Mouse (Mus musculus): Measurements from ENCODE around the gene Ppp2r5b. TPM values are rescaled to one million over a fixed set of nuclear protein-coding genes. Genes with fewer than 3 reads are reported as not detected.

The Ppp2r5b gene
- polyA plus RNA-seq, 1 experiment from 2014 or later, result 34.5 TPM

- H3K4me2 ChIP-seq (replicated peaks), result no peak overlapping the region
- H3K9ac ChIP-seq, result no peak overlapping the region
- H3K4me1 ChIP-seq, result peaks cover 18% of the 10 kb centered on the region
- 92% methylated on average over 2 of the region's 2 CpGs for WGBS
- no peaks in the 10 kb centered on the region for H3K27me3 ChIP-seq
- H3K9me3 ChIP-seq, result no peaks in the 10 kb centered on the region
- H3K27ac ChIP-seq, result no peak overlapping the region
- ATAC-seq (ENCODE audit: insufficient number of reproducible peaks, insufficient read depth, low FRiP score, low TSS enrichment), result no peak
- H3K4me3 ChIP-seq, result no peak overlapping the region
- peaks cover 53% of the 10 kb centered on the region for H3K36me3 ChIP-seq
Measured at GRCm38 (mm10) chr19:6231036-6231435, 4.6 kb downstream of the Ppp2r5b start.

- H3K9me3 ChIP-seq, result no peaks in the 10 kb centered on the region
- H3K27me3 ChIP-seq, result no peaks in the 10 kb centered on the region
- no peak overlapping the region for H3K4me3 ChIP-seq
- H3K36me3 ChIP-seq, result peaks cover 53% of the 10 kb centered on the region
- H3K9ac ChIP-seq, result no peak overlapping the region
- peaks cover 18% of the 10 kb centered on the region for H3K4me1 ChIP-seq
- no peak overlapping the region for H3K27ac ChIP-seq
- no peak overlapping the region for H3K4me2 ChIP-seq (replicated peaks)
- ATAC-seq (ENCODE audit: insufficient number of reproducible peaks, insufficient read depth, low FRiP score, low TSS enrichment), result no peak
- 87% methylated on average over 4 of the region's 4 CpGs for WGBS
Measured at GRCm38 (mm10) chr19:6230411-6230810, 5.3 kb downstream of the Ppp2r5b start.

DNA sequence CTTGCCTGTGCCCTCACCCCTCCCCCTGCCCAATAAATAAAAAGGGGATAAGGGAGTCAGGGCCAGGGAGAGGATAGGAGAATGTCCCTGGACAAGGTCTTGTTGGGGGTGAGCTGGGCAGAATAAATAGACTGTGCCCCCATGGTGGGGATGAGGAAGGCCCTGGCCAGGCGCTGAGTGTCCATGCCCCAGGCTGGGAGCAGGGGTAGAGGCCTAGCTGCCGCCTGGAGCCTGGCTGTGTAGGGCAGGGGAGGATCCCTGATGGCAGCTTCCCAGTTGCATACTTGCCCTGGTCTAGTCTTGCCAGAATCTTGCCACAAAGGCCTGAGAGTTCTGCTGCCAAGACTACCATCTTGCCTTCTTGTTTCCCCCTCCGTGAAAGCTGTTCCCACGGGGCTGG is 7.8 kb downstream of the Ppp2r5b start:
- WGBS, result 93% methylated on average over 4 of the region's 4 CpGs
- no peak overlapping the region for H3K4me2 ChIP-seq (replicated peaks)
- no peaks in the 10 kb centered on the region for H3K9me3 ChIP-seq
- no peak for ATAC-seq (ENCODE audit: insufficient number of reproducible peaks, insufficient read depth, low FRiP score, low TSS enrichment)
- H3K27me3 ChIP-seq, result no peaks in the 10 kb centered on the region
- no peak overlapping the region for H3K4me3 ChIP-seq
- peaks cover 5% of the 10 kb centered on the region; the same call in 1 of the 2 replicates for H3K4me1 ChIP-seq
- H3K36me3 ChIP-seq, result peaks cover 48% of the 10 kb centered on the region
- no peak overlapping the region for H3K9ac ChIP-seq
- H3K27ac ChIP-seq, result no peak overlapping the region

DNA sequence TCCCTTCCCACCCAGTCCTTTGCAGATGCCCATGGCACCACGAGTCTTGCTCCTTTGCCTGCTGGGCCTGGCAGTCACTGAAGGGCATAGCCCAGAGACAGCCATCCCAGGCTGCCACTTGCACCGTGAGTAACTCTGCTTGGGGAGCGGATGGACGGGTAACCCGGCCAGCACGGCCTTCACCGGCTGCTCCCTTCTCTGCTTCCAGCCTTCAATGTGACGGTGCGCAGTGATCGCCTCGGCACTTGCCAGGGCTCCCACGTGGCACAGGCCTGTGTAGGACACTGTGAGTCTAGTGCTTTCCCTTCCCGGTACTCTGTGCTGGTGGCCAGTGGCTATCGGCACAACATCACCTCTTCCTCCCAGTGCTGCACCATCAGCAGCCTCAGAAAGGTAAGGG is 8.9 kb downstream of the Ppp2r5b start:
- Histone ChIP-seq H3K36me3 (peaks cover 42% of the 10 kb centered on the region), H3K4me1 (peaks cover 5% of the 10 kb centered on the region; the same call in 1 of the 2 replicates), H3K4me2 (replicated peaks) (no peak overlapping the region), H3K9ac (no peak overlapping the region), H3K4me3 (no peak overlapping the region), H3K27me3 (no peaks in the 10 kb centered on the region), H3K27ac (no peak overlapping the region), H3K9me3 (no peaks in the 10 kb centered on the region)
- 89% methylated on average over 14 of the region's 14 CpGs for WGBS
- 0 out of 2 replicates have a peak, but pooled peaks have one; percentile 13 for ATAC-seq (ENCODE audit: insufficient number of reproducible peaks, insufficient read depth, low FRiP score, low TSS enrichment)

DNA sequence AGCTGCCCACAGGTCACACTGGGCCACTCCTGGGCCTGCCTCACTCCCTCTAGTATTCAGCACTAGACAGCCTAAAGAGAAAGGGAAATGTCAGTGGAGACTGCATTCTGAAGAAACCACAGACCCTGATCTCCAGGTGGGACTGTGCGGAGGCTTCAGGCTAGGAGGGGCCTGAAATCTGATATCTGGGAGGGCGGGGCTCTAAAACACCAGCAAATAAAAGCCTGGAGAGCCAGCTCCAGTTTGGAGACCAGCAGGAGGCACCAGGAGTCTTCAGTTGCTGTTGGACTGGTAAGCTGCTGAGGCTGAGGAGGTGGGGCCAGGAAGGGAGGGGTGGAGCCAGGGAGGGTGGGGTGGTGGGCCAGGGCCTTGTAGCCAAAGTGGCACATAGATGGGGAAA is 9.5 kb downstream of the Ppp2r5b start, which contains the start of gene Gpha2:
TSS of gene Gpha2 (plus strand) at position 246 of the 400 bp plus-strand sequence.
- Histone ChIP-seq H3K27me3 (no peaks in the 10 kb centered on the region), H3K36me3 (peaks cover 36% of the 10 kb centered on the region), H3K9ac (no peak within 1 kb of the TSS), H3K27ac (peak within 1 kb of the TSS; percentile 65; the same call in 1 of the 2 replicates), H3K9me3 (no peaks in the 10 kb centered on the region), H3K4me2 (replicated peaks) (no peak within 1 kb of the TSS), H3K4me1 (peaks cover 5% of the 10 kb centered on the region; the same call in 1 of the 2 replicates), H3K4me3 (no peak within 1 kb of the TSS)
- 10% methylated on average over 2 of the region's 2 CpGs for WGBS
- ATAC-seq (ENCODE audit: insufficient number of reproducible peaks, insufficient read depth, low FRiP score, low TSS enrichment), result peak; percentile 58; the same call in 1 of the 2 replicates

GRCm38 (mm10) chr19:6218606-6219005 is 17.1 kb downstream of the Ppp2r5b start:
- Histone ChIP-seq H3K4me1 (0 out of 2 replicates have a peak, but pooled peaks cover 5% of the 10 kb centered on the region), H3K27me3 (no peaks in the 10 kb centered on the region), H3K9ac (no peak overlapping the region), H3K4me3 (no peak overlapping the region), H3K36me3 (no peaks in the 10 kb centered on the region), H3K4me2 (replicated peaks) (no peak overlapping the region), H3K9me3 (no peaks in the 10 kb centered on the region), H3K27ac (no peak overlapping the region)
- WGBS, result 71% methylated on average over 6 of the region's 6 CpGs
- ATAC-seq (ENCODE audit: insufficient number of reproducible peaks, insufficient read depth, low FRiP score, low TSS enrichment), result no peak

DNA sequence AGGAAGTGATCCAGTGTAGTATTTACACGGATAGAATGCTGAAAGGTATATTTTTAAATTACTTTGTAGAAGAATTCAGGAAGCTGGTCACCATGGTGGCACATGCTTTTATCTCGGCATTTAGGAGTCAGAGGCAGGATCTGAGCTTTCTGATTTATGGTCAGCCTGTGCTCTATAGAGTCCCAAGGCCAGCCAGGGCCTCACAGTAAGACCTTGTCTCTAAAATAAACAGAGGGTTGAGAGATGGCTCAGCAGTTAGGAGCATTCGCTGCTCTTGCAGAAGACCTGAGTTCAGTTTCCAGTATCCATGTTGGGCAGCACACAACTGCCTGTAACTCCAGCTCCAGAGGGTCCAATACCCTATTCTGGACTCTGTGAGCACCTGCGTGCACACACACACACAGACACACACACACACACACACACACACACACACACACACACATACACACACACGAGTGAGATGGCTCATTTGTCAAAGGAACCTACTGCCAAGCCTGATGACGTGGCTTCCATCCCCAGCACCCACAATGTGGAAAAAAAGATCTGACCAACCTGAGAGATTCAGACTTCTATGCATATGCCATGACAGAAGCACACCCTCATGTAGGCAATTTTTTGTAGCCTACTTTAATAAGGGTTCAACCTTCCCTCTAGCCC is 19.5 kb downstream of the Ppp2r5b start:
- Histone ChIP-seq H3K4me2 (replicated peaks) (no peak overlapping the region), H3K9me3 (no peaks in the 10 kb centered on the region), H3K27me3 (no peaks in the 10 kb centered on the region), H3K4me1 (0 out of 2 replicates have a peak, but pooled peaks cover 5% of the 10 kb centered on the region), H3K9ac (no peak overlapping the region), H3K4me3 (no peak overlapping the region), H3K27ac (no peak overlapping the region), H3K36me3 (no peaks in the 10 kb centered on the region)
- WGBS, result 87% methylated on average over 6 of the region's 6 CpGs
- ATAC-seq (ENCODE audit: insufficient number of reproducible peaks, insufficient read depth, low FRiP score, low TSS enrichment), result no peak

GRCm38 (mm10) chr19:6206716-6207115 is 29.0 kb downstream of the Ppp2r5b start:
- Histone ChIP-seq H3K4me3 (no peak overlapping the region), H3K9me3 (no peaks in the 10 kb centered on the region), H3K4me2 (replicated peaks) (no peak overlapping the region), H3K36me3 (no peaks in the 10 kb centered on the region), H3K27me3 (no peaks in the 10 kb centered on the region), H3K27ac (no peak overlapping the region), H3K9ac (no peak overlapping the region), H3K4me1 (no peaks in the 10 kb centered on the region)
- WGBS, result 59% methylated on average over 5 of the region's 5 CpGs
- ATAC-seq (ENCODE audit: insufficient number of reproducible peaks, insufficient read depth, low FRiP score, low TSS enrichment), result no peak

DNA sequence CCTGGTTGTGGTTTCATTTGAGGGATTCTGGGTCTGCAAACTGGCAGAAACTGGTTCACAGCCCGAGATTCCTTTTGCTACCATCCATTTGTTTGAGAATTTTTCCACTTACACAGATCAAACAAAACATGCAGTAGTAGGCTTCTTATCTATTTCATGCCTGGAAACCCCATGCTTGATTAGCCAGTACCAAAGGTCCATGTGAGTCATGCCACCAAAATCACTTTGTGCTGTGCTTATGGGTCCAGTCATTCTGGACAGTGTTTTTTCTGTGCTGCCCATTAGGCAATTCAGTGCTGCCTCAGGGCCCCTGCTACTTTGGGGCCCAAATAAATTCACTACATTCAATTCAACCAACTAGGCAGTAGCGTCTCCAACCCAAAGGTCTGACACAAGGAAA is 31.4 kb downstream of the Ppp2r5b start:
- no peaks in the 10 kb centered on the region for H3K9me3 ChIP-seq
- no peaks in the 10 kb centered on the region for H3K36me3 ChIP-seq
- no peak overlapping the region for H3K27ac ChIP-seq
- no peak overlapping the region for H3K9ac ChIP-seq
- no peak overlapping the region for H3K4me3 ChIP-seq
- no peaks in the 10 kb centered on the region for H3K27me3 ChIP-seq
- no peaks in the 10 kb centered on the region for H3K4me1 ChIP-seq
- no peak for ATAC-seq (ENCODE audit: insufficient number of reproducible peaks, insufficient read depth, low FRiP score, low TSS enrichment)
- 81% methylated on average over 2 of the region's 2 CpGs for WGBS
- H3K4me2 ChIP-seq (replicated peaks), result no peak overlapping the region

GRCm38 (mm10) chr19:6184131-6184530 is 51.5 kb downstream of the Ppp2r5b start, which contains the start of gene Majin:
Majin (plus strand) TSS chr19:6184388.
- WGBS, result 86% methylated on average over 23 of the region's 23 CpGs
- Histone ChIP-seq H3K36me3 (no peaks in the 10 kb centered on the region), H3K27ac (no peak within 1 kb of the TSS), H3K27me3 (no peaks in the 10 kb centered on the region), H3K9me3 (no peaks in the 10 kb centered on the region), H3K4me2 (replicated peaks) (no peak within 1 kb of the TSS), H3K9ac (no peak within 1 kb of the TSS), H3K4me1 (no peaks in the 10 kb centered on the region), H3K4me3 (no peak within 1 kb of the TSS)
- ATAC-seq (ENCODE audit: insufficient number of reproducible peaks, insufficient read depth, low FRiP score, low TSS enrichment), result no peak

DNA sequence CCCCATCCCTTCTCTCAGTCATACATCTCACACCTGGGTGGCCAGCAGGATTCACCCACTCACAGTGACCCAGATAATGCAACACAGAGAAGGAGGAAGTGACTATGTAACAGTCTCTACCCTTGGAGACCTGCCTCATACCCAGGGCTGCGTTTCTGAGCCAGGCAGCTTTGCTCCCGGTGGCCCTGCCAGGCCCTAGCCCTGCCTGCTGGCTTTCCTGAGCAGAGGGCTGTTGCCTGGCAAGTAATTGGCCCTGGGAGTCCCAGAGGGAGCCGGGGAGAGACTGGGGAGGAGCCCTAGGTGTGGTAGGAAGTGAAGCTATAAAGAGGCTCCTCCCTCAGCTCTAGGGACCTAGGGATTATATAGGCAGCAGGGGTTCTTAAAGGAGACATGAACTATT is 53.1 kb downstream of the Ppp2r5b start:
- 3% methylated on average over 3 of the region's 3 CpGs for WGBS
- Histone ChIP-seq H3K36me3 (no peaks in the 10 kb centered on the region), H3K9me3 (no peaks in the 10 kb centered on the region), H3K4me3 (no peak overlapping the region), H3K27ac (no peak overlapping the region), H3K27me3 (no peaks in the 10 kb centered on the region), H3K4me1 (no peaks in the 10 kb centered on the region), H3K9ac (no peak overlapping the region), H3K4me2 (replicated peaks) (no peak overlapping the region)
- ATAC-seq (ENCODE audit: insufficient number of reproducible peaks, insufficient read depth, low FRiP score, low TSS enrichment), result 0 out of 2 replicates have a peak, but pooled peaks have one; percentile 47

- no peak for ATAC-seq (ENCODE audit: insufficient number of reproducible peaks, insufficient read depth, low FRiP score, low TSS enrichment)
- Histone ChIP-seq H3K27me3 (no peaks in the 10 kb centered on the region), H3K27ac (no peak overlapping the region), H3K9me3 (no peaks in the 10 kb centered on the region), H3K9ac (no peak overlapping the region), H3K4me3 (no peak overlapping the region), H3K4me2 (replicated peaks) (no peak overlapping the region), H3K4me1 (no peaks in the 10 kb centered on the region), H3K36me3 (no peaks in the 10 kb centered on the region)
- 14% methylated on average over 5 of the region's 5 CpGs for WGBS
Measured at GRCm38 (mm10) chr19:6181629-6182028, 54.0 kb downstream of the Ppp2r5b start.

Measured in embryonic facial prominence, embryonic 12.5 days (tissue).